Mouse (Mus musculus): Measurements from ENCODE around the gene Filip1.

DNA sequence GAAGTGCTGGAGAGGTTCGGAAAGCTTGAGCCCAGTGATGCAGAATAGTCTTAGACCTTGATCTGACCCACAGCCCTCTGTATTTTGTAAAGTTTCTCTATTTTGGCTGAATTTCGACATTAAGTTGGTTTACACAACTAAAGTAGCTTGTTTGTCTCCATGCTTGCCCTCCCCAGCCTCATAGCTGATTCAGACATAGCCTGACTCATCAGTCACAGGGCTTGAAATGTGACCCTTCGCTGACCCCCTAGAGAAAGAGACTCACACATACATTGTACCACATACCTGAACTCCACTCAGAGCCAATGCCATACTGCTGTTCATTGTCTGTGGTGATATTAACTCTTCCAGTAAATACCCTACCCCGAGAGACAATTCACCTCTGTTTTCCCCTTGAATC is 19.6 kb downstream of the Filip1 start:
- TF ChIP-seq CTCF (IDR thresholded peaks at IDR 0.05 in 2 of 3, conservative IDR thresholded peaks at IDR 0.05 in 1 of 3; ENCODE audit: control insufficient read depth in 1 of 3, insufficient read depth in 1 of 3, low read depth in 2 of 3, low read length in 3 of 3, poor library complexity in 1 of 3, severe bottlenecking in 1 of 3) (no peak), CHD2 (IDR thresholded peaks at IDR 0.05; ENCODE audit: low read length) (no peak), RCOR1 (IDR thresholded peaks at IDR 0.05; ENCODE audit: low read depth, low read length) (no peak), MAFK (IDR thresholded peaks at IDR 0.05; ENCODE audit: borderline replicate concordance, low read depth, low read length) (no peak), EP300 (IDR thresholded peaks at IDR 0.05; ENCODE audit: low read depth in 1 of 2, low read length in 2 of 2) (no peak), ZNF384 (IDR thresholded peaks at IDR 0.05; ENCODE audit: low read depth, low read length) (no peak), USF1 (IDR thresholded peaks at IDR 0.05; ENCODE audit: low read depth, low read length) (no peak), GATA1 (IDR thresholded peaks at IDR 0.05; ENCODE audit: low read depth, low read length) (no peak), POLR2A (IDR thresholded peaks at IDR 0.05; ENCODE audit: control insufficient read depth in 1 of 2, insufficient read depth in 1 of 2, low read depth in 1 of 2, low read length in 2 of 2, poor library complexity in 1 of 2) (no peak), UBTF (IDR thresholded peaks at IDR 0.05; ENCODE audit: borderline replicate concordance, insufficient read depth, low read depth, low read length) (no peak), SMC3 (IDR thresholded peaks at IDR 0.05; ENCODE audit: low read depth, low read length) (no peak)

Data from MEL (cell line).